Mouse (Mus musculus) ES-Bruce4 (cell line): ENCODE results near the gene Hap1. TPM values are rescaled to one million over a fixed set of nuclear protein-coding genes. Genes with fewer than 3 reads are reported as not detected.

Experiments
- H3K27ac ChIP-seq: 2 replicates; pipeline ENCODE4 v1.5.1; 2012; ENCODE audit warnings: low read length, inconsistent platforms; ENCODE audit not compliant: insufficient read depth
- H3K27me3 ChIP-seq: 2 replicates; pipeline ENCODE4 v1.6.1; 2012; ENCODE audit warnings: mild to moderate bottlenecking, low read length, inconsistent platforms; ENCODE audit not compliant: control insufficient read depth, poor library complexity, insufficient read depth, severe bottlenecking
- H3K36me3 ChIP-seq: 2 replicates; pipeline ENCODE4 v1.6.1; 2012; ENCODE audit warnings: inconsistent platforms, mild to moderate bottlenecking, low read length, moderate library complexity; ENCODE audit not compliant: control insufficient read depth, poor library complexity, insufficient read depth, severe bottlenecking
- H3K4me1 ChIP-seq: one replicate; pipeline ENCODE4 v1.8.1; 2011; ENCODE audit warnings: low read length; ENCODE audit not compliant: control insufficient read depth, insufficient read depth
- H3K4me3 ChIP-seq: 2 replicates; pipeline ENCODE4 v1.5.1; 2011; ENCODE audit warnings: low read depth, mild to moderate bottlenecking, low read length
- H3K9ac ChIP-seq: 2 replicates; pipeline ENCODE4 v1.6.1; 2012; ENCODE audit warnings: low read depth, mild to moderate bottlenecking, inconsistent platforms; ENCODE audit not compliant: poor library complexity, severe bottlenecking
- H3K9me3 ChIP-seq: replicated peaks from 2 replicates; pipeline ENCODE4 v1.6.1; 2012; ENCODE audit warnings: mild to moderate bottlenecking, low read length, inconsistent platforms; ENCODE audit not compliant: control insufficient read depth, poor library complexity, insufficient read depth, severe bottlenecking
- CTCF ChIP-seq: IDR thresholded peaks from one replicate; pipeline ENCODE4 v1.8.1; 2011; ENCODE audit warnings: low read depth, low read length
- EP300 ChIP-seq: IDR thresholded peaks from 2 replicates; pipeline ENCODE4 v1.6.1; 2011; ENCODE audit warnings: low read depth, low read length; ENCODE audit not compliant: insufficient read depth
- POLR2A ChIP-seq: IDR thresholded peaks from one replicate; pipeline ENCODE4 v1.8.1; 2011; ENCODE audit warnings: low read length; ENCODE audit not compliant: insufficient read depth
- polyA plus RNA-seq: library from polyadenylated mRNA; stranded (reverse); fragments of >200 nt; gene quantifications from 2 replicates; pipeline ENCODE4 v1.2.4, GENCODE M21; 2011; ENCODE audit warnings: low read depth; ENCODE audit not compliant: missing spikeins, insufficient read depth, insufficient read length

Hap1 gene
- polyA plus RNA-seq, 1 experiment, result 12.7 TPM

GRCm38 (mm10) chr11:100392958-100393357 is 37.0 kb upstream of the Hap1 start:
- TF ChIP-seq POLR2A, result no peak
- TF ChIP-seq CTCF, result no peak
- no peak for TF ChIP-seq EP300
- H3K36me3 ChIP-seq, result no peaks in the 10 kb centered on the region
- peaks cover 18% of the 10 kb centered on the region for H3K4me1 ChIP-seq

GRCm38 (mm10) chr11:100391884-100392345 is 36.0 kb upstream of the Hap1 start:
- H3K4me1 ChIP-seq, result peaks cover 22% of the 10 kb centered on the region
- no peak for TF ChIP-seq EP300
- no peak for TF ChIP-seq POLR2A
- no peak for TF ChIP-seq CTCF
- no peaks in the 10 kb centered on the region for H3K9me3 ChIP-seq
- no peaks in the 10 kb centered on the region for H3K27me3 ChIP-seq
- no peak overlapping the region for H3K4me3 ChIP-seq
- H3K9ac ChIP-seq, result no peak overlapping the region
- 0 out of 2 replicates have a peak overlapping the region, but pooled peaks have one; percentile 12 for H3K27ac ChIP-seq
- H3K36me3 ChIP-seq, result no peaks in the 10 kb centered on the region

More at GRCm38 (mm10) chr11:100392958-100393357, 37.0 kb upstream of the Hap1 start:
- Histone ChIP-seq H3K27me3 (no peaks in the 10 kb centered on the region), H3K27ac (no peak overlapping the region), H3K4me3 (no peak overlapping the region), H3K9me3 (no peaks in the 10 kb centered on the region), H3K9ac (0 out of 2 replicates have a peak overlapping the region, but pooled peaks have one; percentile 10)

GRCm38 (mm10) chr11:100391081-100391883 is 35.4 kb upstream of the Hap1 start:
- no peaks in the 10 kb centered on the region for H3K9me3 ChIP-seq
- H3K27ac ChIP-seq, result peak overlapping the region; percentile 39
- H3K36me3 ChIP-seq, result no peaks in the 10 kb centered on the region
- no peaks in the 10 kb centered on the region for H3K27me3 ChIP-seq
- TF ChIP-seq POLR2A (no peak), CTCF (no peak), EP300 (no peak)
- no peak overlapping the region for H3K4me3 ChIP-seq
- 0 out of 2 replicates have a peak overlapping the region, but pooled peaks have one; percentile 2 for H3K9ac ChIP-seq
- peaks cover 23% of the 10 kb centered on the region for H3K4me1 ChIP-seq

- H3K9me3 ChIP-seq, result no peaks in the 10 kb centered on the region
- no peaks in the 10 kb centered on the region for H3K36me3 ChIP-seq
- peaks cover 26% of the 10 kb centered on the region for H3K4me1 ChIP-seq
- H3K27me3 ChIP-seq, result no peaks in the 10 kb centered on the region
- TF ChIP-seq POLR2A (no peak), EP300 (peak; percentile 88)
- peak overlapping the region; percentile 88 for H3K27ac ChIP-seq
- H3K9ac ChIP-seq, result no peak overlapping the region
- no peak overlapping the region for H3K4me3 ChIP-seq
Measured at GRCm38 (mm10) chr11:100389931-100390445, 34.1 kb upstream of the Hap1 start.

- TF ChIP-seq EP300 (no peak), POLR2A (no peak), CTCF (no peak)
- Histone ChIP-seq H3K27me3 (no peaks in the 10 kb centered on the region), H3K4me3 (peak overlapping the region; percentile 3; the same call in 1 of the 2 replicates)
Measured at GRCm38 (mm10) chr11:100388588-100388987, 32.7 kb upstream of the Hap1 start.

More at GRCm38 (mm10) chr11:100388588-100388987, 32.7 kb upstream of the Hap1 start:
- Histone ChIP-seq H3K9me3 (no peaks in the 10 kb centered on the region), H3K27ac (peak overlapping the region; percentile 88), H3K36me3 (0 out of 2 replicates have a peak, but pooled peaks cover 4% of the 10 kb centered on the region), H3K9ac (peak overlapping the region; percentile 35), H3K4me1 (peaks cover 29% of the 10 kb centered on the region)
